Mouse (Mus musculus) adrenal gland, postnatal 10 days (tissue): Measurements from ENCODE around the gene Ptpn13. TPM values are rescaled to one million over a fixed set of nuclear protein-coding genes. Genes with fewer than 3 reads are reported as not detected.

Source experiments
- DNase-seq: peaks from one replicate; pipeline ENCODE4 v3.0.0; 2021; ENCODE audit warnings: mixed read lengths
- long read RNA-seq, 2 experiments: library from polyadenylated mRNA; stranded (forward); transcript quantifications; one replicate each; pipeline ENCODE4 v2.0.0; 2021
- total RNA-seq, 2 experiments: library from RNA; stranded (reverse); gene quantifications; 2 replicates each; pipeline ENCODE4 v1.2.3; 2021

Ptpn13 gene
- 10 to 100 TPM; 16.3 to 17.4 TPM for total RNA-seq
- long read RNA-seq, experiment 1, partial matches to known transcripts, result 1 of 9 reads
- long read RNA-seq, experiment 1, other reads (novel, unspliced or antisense), result 8 of 9 reads
- long read RNA-seq, experiment 2, partial matches to known transcripts, result 1 of 1 reads
- long read RNA-seq, experiment 2, other reads (novel, unspliced or antisense), result 0 of 1 reads

DNA sequence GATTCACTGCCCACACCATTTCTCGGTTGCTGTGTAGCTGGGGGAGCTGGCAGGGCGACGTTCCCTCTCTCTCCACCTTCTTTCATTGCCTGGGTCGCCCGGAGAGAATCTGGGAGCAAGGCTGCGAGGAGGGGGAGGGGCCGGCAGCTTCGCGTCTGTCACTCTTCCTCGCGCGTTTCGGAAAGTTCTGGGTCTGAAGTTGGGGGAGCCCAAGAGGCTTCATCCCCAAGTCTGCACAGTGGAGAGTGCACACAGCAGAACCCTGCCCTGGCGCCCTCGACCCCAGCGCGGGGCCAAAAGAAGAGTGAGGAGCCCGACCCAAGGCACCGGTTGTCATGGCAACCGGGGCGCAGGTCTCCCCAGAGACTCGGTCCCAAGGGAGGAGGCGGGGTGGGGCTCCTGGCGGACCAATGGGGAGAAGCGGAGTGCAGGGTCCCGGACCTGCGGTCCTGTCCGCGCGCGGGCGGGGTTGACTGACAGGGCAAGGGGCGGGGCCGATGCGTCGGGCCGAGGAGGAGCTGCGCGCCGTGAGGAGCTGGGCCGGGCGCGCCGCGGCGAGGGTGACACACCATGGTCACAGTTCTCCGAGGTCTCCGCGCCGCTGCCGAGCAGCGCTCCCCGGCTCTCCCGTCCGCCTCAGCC, at the start of gene Ptpn13:
Ptpn13 (plus strand) TSS at position 515 of the 642 bp plus-strand sequence.
- peak; percentile 98 for DNase-seq

DNA sequence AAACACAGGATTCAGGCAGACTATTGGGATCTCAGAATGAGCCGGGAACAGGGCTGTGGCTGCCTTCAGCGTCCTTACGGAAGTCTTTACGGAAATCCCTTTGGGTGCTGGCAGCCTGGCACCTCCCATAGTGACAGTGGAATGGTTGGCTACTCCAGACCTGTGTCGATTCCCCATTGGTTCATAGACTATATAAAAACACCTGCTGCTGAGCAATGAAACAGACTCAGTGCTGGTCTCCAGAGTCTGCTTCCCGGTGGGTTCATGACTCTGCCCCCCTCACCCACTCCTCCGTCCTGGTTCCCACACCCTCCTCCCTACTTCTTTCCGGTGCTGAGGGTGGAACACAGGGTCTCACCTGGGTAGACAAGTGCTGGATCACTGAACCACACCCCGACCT, 49.8 kb upstream of the Ptpn13 start:
- DNase-seq, result no peak

DNA sequence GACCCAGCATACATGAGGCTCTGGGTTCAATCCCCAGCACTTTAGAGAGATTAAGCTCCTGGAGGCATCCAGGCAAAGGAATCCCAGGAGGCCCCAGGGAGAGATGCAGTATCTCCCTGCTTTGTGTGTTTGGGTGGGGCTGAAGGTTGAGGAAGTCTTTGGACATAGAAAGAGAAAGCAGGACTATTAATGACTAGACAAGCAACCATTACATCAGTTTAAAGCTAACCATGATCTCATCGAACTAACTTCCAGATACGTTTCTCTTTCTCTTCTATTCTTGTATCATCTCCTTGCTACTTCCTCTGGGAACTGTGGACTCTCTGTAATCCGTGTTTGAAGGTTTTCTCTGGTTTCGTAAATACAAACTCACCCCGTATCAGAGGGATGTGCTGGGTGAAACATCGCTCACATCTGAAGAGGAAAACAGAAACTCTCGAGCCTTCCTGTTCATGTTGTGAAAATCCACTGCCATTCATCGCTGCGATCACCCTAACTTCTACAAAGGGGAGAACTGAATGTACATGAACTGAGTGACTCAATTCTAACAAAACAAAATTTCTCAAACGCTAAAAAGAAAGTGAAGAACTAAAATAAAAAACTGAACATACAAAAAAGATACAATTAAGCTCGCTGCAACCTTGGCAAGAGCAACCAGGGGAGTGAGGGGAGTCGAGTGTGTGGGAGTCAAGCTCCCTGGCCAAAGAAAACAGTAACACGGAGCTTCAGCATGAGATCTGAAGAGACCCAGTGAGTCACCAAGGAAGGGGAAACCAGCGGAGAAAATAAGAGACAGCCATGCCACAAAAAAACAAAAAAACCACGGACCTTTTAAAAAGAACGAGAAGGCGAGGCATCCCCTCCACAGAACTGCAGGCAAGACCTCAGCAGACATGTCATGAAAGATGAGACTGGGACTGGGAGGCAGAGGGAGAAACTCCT, 48.4 kb upstream of the Ptpn13 start:
- DNase-seq, result peak; percentile 38

DNA sequence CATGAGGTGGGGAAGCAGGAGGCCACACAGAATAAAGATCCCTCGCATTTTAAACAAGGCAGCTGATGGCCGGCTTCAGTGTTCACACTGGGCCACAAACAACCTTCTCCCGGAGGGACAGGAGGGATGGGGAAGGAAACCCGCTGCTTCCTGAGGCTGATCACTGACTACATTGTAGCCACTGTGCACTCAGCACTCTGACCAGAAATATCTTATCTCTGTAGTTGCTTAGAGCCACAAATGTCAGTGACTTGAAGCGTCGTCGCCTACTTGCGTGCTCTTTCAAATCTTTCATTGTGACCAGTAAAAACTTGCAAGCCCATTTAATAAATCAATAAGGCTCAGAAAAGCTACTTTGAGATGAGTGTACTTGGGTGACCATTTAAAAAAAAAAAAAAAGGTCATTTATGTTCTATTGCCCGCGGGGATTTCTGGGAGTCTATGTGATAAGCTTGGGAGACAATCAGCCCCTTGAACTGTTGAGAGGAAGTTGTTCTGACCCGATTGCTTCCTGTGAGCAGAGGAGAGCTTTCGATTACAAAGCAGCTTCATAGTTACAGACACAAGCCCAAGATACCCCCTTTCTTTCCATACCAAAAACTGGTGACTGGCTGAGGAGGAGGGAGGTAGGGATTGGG, 47.4 kb upstream of the Ptpn13 start:
- no peak for DNase-seq

DNA sequence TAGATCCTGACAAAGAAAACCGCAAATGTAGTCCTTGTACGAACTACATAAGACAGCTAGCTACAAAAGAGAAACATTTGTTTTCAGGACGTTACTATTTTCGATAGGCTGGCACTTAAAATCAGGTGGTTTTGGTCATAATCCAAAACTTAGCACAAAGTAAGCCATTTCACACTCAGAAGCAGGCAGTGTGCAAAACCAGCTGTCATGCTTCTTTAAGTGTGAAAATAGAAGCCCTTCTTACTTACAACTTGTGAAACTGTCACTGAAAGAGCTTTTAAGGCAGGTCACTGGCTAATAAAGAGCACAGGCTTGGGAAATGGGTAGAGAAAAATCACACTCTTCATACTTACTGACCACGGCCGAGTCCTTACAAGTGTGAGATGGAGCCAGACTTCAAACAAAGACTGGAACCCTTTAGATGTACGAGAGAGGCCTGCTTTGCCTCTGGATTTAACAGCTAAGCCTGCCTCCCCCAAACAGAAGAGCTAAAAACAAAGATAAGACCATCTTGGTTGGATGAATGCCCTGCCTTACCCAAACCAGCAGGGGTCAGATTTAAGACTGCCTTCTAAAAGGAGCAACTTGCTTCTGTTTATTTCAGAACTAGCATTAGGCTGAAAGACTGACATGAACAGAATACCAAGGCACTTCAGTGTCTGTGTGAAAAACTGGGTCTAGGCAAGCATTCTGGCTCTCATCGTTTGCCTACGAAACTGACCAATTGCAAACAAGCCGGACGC, 44.0 kb upstream of the Ptpn13 start:
- no peak for DNase-seq

DNA sequence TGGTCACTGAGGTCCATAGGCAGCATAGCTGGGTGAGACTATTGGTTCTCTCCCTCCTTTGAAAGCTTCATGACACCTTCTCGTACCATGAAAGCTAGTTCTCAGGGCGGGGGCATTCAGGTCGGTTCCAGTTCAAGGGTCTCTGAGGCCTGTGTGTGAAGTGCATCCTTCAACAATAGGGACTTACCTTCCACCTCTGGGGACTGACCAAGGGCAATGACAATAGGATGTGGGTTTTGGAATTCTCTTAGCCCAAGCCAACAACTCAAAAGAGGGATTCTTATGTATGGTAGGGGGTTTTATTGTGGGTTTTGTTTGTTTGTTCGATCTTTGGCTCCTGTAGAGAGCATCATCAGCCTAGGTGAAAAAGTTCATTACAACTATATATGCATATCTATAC, 42.0 kb upstream of the Ptpn13 start:
- DNase-seq, result no peak

DNA sequence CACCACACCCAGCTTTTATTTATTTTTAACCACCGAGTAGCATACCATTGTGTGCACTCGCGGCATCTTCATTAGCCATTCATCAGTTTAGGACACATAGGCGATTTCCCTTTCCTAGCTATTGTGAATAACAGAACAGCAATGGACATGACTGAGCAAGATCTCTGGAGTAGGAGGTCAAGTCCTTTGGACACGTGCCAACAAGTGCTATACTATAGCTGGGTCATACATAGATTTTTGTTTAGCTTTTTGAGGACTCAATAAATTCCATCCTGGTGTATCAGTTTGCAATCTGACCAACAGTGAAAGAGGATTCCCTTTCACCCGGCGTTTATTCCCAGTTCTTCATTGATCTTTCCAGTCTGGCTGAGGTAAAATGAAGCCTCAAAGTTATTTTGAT, 41.0 kb upstream of the Ptpn13 start:
- no peak for DNase-seq

DNA sequence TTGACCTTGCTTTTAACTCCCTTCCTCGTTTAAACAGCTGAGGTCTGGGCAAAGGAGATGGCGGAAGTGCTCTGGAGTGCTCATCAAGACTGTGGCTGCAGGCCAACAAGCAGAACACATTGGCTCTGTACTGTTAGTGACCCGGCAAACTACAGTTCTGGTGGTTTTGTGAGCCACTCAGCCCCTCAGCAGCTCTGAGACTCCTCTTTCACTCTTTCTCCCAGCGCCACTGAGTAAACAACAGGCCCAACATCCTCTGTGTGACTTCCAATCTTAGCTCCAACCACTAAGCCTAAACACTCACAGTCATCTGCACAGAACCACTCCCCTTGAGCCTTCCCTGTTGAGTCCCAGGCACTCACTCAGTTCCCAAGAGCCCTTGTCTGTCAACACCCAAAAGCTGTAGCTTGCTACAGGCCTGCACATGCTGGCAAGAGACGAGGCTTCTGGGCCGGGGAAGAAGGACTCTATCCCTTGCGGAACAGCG, 37.4 kb upstream of the Ptpn13 start:
- peak; percentile 33 for DNase-seq

DNA sequence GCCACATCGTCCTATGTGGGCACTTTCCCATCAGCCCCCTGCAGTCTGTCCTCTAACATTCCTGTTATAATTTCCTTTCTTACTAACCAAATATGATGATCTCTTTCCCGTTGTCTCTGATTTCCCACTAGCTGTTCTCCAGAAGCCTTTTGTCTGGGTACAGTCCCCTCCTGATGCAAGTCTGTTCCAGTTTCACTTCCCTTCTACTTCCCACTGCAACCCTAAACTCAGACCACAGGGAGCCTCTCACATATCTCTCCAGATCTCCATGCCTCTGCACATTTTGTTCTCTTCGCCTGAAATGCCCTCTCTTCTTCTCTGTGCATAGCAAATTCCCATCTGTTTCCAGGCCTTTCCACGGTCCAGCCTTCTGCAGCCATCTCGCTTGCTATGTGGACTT, 35.6 kb upstream of the Ptpn13 start:
- no peak for DNase-seq

DNA sequence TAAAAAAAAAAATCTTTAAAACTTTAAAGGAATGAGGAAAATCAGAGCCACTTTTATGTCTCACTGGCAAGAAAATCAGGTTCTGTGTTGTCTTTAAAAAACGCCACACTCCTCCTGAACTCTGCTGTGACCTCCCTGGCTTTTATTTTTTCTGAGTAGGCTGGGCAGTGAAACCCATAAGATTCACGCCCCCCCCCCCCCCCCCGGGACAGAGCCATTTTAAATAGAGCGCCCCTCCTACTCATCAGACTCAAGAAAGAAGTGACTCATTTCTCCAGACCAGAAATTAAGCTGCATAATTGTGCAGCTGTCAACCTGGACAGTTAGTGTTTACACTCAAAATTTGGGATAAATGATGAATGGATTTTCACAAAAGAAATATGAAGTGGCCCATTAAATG, 31.8 kb upstream of the Ptpn13 start:
- no peak for DNase-seq

DNA sequence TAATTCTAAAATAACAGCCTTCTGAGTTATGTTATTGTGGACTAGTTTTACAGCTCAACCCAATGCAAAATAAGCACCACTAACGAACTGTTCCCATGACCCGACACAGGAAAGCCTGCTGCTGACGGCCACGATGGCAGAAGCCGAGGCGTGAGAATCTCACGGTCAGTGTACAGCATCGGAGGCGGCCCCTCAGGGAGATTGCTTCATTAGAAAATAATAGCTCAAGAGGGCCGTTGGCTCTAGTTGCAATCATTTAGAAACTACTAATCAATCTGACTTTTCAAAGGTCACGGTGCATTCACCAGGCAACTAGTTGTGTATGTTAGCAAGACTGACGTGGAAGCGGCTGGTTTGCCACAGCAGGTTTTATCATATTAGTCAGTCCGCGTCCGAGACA, 31.2 kb upstream of the Ptpn13 start:
- DNase-seq, result no peak

DNA sequence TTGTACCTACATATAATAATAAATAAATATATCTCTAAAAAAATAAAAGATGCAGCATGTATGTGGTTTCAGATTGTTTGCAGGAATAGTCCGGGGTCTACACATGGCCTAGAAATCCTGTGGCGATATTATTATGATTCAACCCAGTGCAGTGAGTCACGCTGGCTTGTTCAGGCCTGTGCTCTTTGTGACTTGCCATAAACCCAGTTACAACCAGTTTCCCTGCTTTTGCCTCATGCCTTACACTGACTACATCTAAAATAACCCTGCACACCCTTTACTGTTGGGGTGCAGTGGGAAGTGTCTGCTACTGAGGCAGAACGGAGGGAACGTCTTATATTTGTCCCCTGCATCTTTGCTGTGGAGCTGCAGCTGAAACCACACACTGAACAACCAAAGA, 29.3 kb upstream of the Ptpn13 start:
- no peak for DNase-seq

DNA sequence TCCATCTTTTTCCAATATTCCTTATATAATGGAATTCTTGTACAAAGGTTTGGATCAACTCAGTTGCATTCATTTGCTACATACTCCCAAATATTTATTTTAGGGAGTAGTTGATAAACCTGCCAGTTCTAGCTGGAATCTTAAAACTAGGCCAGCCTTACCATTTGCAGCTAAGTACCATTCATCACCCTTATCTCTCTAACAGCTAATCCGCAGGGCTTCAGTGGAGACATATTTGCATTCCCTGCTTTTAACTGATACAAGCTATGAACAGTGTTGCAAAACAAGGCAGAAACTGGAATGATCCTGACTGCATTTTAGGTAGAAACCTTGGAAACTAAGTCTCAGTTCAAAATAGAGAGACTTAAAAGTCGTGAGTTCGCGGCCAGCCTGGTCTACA, 27.6 kb upstream of the Ptpn13 start:
- DNase-seq, result no peak

DNA sequence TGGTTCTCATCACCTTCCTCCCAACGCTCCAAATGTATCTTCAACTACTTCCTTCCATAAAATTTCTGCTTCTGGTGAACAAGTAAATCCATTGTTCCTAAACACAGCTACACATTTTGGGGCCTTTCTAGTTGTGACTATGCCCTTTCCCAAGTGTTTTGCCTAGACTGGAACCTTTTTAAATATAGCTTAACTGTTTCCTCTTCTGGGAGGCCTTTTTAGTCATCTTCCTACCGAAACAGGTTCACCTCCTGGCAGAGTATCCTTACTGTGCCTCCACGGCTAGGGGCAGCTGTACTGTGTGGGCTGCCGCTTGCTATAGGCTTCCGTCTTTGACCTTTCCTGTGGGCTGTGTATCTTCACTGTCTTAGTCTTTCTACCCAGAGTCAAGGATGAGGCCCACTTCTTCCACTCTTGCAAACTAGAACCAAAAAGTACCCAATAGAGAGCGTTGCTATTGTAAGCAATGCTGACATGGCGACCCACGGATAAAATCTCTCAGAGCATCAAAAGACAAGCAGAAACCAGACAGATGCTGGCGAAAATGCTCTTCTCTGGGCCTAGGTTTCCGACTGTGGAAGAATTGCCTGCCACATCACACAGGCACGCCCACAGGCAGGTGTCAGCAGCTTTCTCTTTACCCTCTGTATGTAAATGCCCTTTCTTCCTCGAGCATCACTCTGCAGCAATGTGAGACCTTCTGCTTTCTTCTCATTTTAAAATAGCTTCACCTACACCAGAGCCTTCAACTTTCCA, 20.6 kb upstream of the Ptpn13 start:
- no peak for DNase-seq

DNA sequence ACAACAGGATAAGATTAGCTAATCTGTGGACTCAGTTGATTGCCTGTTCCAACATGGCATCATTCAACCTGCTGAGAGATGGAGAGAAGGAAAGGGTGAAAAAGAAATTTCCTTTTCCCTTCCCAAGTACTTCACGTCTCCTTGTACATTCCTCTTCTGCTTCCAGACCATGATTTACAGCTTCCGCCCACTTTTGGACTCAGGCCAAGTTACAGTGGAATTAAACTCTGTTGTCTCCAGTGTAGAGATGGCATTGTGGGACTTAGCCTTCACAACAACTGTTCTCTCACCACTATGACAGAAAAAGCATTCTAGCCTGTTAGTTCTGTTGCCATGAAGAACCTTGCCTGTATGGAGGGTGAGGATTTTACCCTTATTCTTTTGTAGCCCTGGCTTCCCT, 19.1 kb upstream of the Ptpn13 start:
- DNase-seq, result no peak

DNA sequence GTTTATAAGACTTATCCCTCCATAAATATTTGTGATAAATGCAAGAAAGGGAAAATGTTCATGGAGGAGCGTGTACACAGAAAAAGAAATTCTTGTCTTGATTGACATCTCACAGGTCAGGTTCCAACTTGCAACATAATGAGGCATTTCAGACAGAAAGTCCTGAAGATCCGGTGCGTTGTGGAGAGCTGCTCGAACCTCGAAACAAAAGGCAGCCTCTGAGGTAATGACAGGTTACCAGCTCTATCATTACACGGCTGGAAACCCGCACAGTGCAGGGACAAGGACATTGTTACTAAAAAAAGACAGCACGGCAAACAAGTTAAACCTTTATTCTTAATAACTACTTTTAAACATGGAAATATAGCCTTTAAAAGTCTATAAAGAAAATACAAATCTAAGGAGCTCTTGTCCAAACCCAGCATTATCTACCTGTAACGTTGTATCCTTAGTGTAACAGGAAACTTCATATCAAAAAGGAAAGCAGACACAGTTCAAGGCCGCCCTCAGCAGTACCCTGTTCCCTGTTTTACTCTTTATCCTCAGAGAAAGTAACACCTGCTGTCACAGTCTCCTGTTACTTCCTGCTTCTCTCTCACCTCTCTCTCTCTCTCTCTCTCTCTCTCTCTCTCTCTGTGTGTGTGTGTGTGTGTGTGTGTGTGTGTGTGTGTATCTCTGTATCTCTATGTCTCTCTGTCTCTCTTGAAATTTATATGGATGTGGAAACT, 12.8 kb upstream of the Ptpn13 start:
- DNase-seq, result no peak

DNA sequence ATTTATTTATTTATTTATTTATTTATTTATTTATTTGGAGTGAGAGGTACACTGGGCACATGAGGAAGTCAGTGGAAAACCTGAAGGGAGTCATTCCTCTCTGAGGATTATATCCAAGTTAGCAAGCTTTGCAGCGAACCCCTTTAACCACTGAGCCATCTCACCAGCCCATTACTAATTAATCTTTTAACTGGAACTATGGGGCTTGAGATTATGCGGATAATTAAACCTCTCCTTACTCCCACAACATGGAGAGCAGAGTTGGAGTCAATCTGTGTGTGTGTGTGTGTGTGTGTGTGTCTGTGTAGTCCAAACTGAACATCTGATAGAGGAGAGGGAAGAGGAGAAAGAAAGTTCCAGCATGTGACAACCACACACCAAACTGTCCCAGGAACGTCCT, 10.4 kb upstream of the Ptpn13 start:
- DNase-seq, result no peak

DNA sequence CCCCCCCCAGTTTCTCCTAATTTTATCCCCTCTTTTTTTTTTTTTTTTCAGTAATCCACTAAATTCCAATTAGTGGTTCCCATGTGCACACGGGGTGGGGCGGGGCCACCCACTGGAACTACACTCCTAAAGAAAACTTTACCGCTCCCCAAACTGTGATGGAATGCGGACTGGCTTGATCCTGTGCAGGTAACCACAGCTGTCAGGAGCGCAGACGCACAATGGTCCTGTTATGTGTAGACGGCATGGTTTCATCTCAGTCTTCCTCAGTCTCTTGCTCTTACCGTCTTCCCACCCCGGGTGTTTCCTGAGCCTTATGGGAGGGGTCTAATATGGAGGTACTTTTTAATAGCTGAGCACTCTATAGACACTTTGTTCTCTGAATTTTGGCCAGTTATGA, 7.0 kb upstream of the Ptpn13 start:
- no peak for DNase-seq

DNA sequence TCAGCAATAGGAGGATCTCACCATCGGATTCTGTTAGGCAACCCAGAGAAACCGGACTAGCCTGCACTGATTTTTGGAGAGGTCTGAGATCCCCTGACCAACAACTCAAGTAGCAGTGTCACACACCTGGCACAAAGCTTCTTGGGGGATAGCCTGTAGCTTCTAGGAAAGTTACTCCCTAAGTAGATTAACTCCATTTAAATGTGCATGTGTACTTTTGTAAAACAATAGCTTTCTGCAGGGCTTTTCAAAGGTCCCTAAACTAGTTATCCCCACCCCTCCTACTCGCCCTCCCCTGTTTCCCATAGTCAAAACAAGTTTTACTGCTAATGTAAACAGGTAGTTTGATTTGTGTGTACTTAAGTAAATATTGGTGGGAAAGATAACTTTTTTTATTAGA, 6.1 kb upstream of the Ptpn13 start:
- no peak for DNase-seq

DNA sequence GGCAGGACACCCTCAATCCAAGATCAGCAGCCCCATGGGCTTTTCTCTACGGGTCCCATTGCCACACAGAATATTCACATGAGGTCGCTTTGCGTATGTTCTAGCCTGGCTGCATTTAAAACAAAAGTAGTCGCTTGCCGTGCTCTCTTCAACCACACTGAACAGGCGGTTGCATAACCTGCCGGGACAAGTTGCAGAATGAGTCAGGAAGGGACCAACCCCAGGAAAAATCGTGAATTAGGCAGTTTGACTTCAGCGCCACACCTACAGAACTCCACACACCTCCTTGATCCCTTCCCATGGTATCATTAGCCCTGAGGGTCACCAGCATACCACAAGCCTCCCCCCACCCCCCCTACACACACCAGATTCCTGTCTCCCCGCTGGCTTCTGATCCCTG, 4.4 kb upstream of the Ptpn13 start:
- DNase-seq, result peak; percentile 20

DNA sequence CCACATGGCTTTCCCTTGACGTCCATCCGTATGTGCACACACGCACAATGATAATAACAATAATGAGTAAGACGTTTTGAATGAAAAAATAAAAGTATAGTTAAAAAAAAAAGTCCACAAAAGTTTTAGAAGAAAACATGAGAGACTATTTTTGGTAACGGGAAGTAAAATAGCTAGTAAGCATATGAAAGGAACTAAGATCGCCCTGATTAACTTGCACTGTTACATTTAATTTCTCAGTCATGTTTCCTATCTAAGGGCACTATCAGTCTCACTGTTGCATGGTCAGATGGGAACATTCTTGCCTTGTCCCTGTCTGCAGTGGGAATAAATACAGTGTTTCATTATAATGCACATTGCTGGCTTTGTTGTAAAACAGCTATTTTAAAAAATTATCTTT, 2.4 kb upstream of the Ptpn13 start:
- no peak for DNase-seq
